Comparison of ENCODE assay signal across 13 mouse cellular contexts in genomic region chr5:137668971-137669370, GRCm38 (mm10). TPM values are rescaled to one million over a fixed set of nuclear protein-coding genes. Genes with fewer than 3 reads are reported as not detected.
DNase-seq lines count a peak whose midpoint lies in the region; ATAC-seq and TF ChIP-seq lines count a peak whose summit lies in the region.
"Had no signal": no experiment of that assay in that cellular context is flagged by ENCODE, and none has a peak within 500 bp of the region (broad histone marks: within the 10 kb centered on the region; RNA-seq: fewer than 3 reads in every experiment).

No protein-coding gene starts in this region.

- no peak for TF ChIP-seq POLR2A in lung, adult 2 months (IDR thresholded peaks at IDR 0.05; ENCODE audit: borderline replicate concordance, extremely low read depth, low read depth, low read length)

- peaks cover 8% of the 10 kb centered on the region for H3K36me3 ChIP-seq in lung, embryonic 16.5 days (ENCODE audit: control insufficient read depth, insufficient read depth, low read length)
- H3K36me3 ChIP-seq in heart, embryonic 16.5 days (ENCODE audit: control insufficient read depth, insufficient read depth) = peaks cover 7% of the 10 kb centered on the region

- H3K4me1 ChIP-seq in lung, embryonic 16.5 days (replicated peaks; ENCODE audit: control insufficient read depth, insufficient read depth, low read length) = peaks cover 14% of the 10 kb centered on the region
- H3K4me1 ChIP-seq in lung, adult 2 months (ENCODE audit: control insufficient read depth, insufficient read depth, low read length) = peaks cover 10% of the 10 kb centered on the region
- peaks cover 24% of the 10 kb centered on the region for H3K4me1 ChIP-seq in heart, embryonic 16.5 days (ENCODE audit: control insufficient read depth, insufficient read depth, low read length)

- no peak overlapping the region for H3K4me2 ChIP-seq in lung, embryonic 16.5 days (ENCODE audit: low read depth, low read length)
- H3K4me2 ChIP-seq in heart, embryonic 16.5 days (ENCODE audit: low read depth, low read length) = peak overlapping the region; percentile 30; the same call in 1 of the 2 replicates
- H3K4me2 ChIP-seq: embryonic facial prominence, embryonic 15.5 days; limb, embryonic 12.5 days had no signal

- peak; percentile 56 to 58 for DNase-seq in cerebellum, postnatal 10 days
- DNase-seq in cerebellum, adult 9-11 months = no peak
- no peak for DNase-seq in lung, adult 2 months
- peak; percentile 54 for DNase-seq in skeletal muscle tissue, adult 2 months (ENCODE audit: low read depth, low spot score)
- no peak for DNase-seq in frontal cortex, postnatal 25 days (ENCODE audit: low spot score in 2 of 2)
- no peak for DNase-seq in right cerebral cortex, postnatal 25 days
- DNase-seq: cerebellum, adult 11 months; spleen, adult 18-20 months had no signal

- ATAC-seq in lung, embryonic 16.5 days (ENCODE audit: low read depth) = peak; percentile 39; the same call in 1 of the 2 replicates
- ATAC-seq in heart, embryonic 16.5 days (replicated peaks; ENCODE audit: extremely low read depth, insufficient read depth, low FRiP score) = peak; percentile 18; the same call in 1 of the 2 replicates

- H3K27me3 ChIP-seq in lung, embryonic 16.5 days (ENCODE audit: control insufficient read depth, insufficient read depth, low read depth, low read length) = no peaks in the 10 kb centered on the region
- H3K27me3 ChIP-seq in heart, embryonic 16.5 days (ENCODE audit: control insufficient read depth, insufficient read depth, low read length) = no peaks in the 10 kb centered on the region
- H3K27me3 ChIP-seq: embryonic facial prominence, embryonic 15.5 days; limb, embryonic 12.5 days; megakaryocyte, embryonic 14.5 days had no signal

- H3K27ac ChIP-seq in lung, embryonic 16.5 days (ENCODE audit: low read length) = peak overlapping the region; percentile 33; the same call in 1 of the 2 replicates
- H3K27ac ChIP-seq in heart, embryonic 16.5 days (ENCODE audit: low read length) = peak overlapping the region; percentile 26
- H3K27ac ChIP-seq: embryonic facial prominence, embryonic 15.5 days; limb, embryonic 12.5 days had no signal

- H3K9ac ChIP-seq in lung, embryonic 16.5 days (ENCODE audit: low read length) = no peak overlapping the region
- peak overlapping the region; percentile 41; the same call in 1 of the 2 replicates for H3K9ac ChIP-seq in heart, embryonic 16.5 days (ENCODE audit: low read length)
- H3K9ac ChIP-seq: embryonic facial prominence, embryonic 15.5 days; limb, embryonic 12.5 days had no signal

- no peak for TF ChIP-seq CTCF in lung, adult 2 months (IDR thresholded peaks at IDR 0.05; ENCODE audit: insufficient read depth, low read length)

- H3K9me3 ChIP-seq in lung, embryonic 16.5 days (ENCODE audit: control insufficient read depth, low read length) = no peaks in the 10 kb centered on the region
- H3K9me3 ChIP-seq in heart, embryonic 16.5 days (replicated peaks; ENCODE audit: control insufficient read depth, low read length) = no peaks in the 10 kb centered on the region
- H3K9me3 ChIP-seq: embryonic facial prominence, embryonic 15.5 days; limb, embryonic 12.5 days; megakaryocyte, embryonic 14.5 days had no signal

- no peak overlapping the region for H3K4me3 ChIP-seq in lung, embryonic 16.5 days (ENCODE audit: low read length)
- no peak overlapping the region for H3K4me3 ChIP-seq in lung, adult 2 months (replicated peaks; ENCODE audit: extremely low read depth, low read depth, low read length)
- no peak overlapping the region for H3K4me3 ChIP-seq in heart, embryonic 16.5 days (ENCODE audit: low read length)
- H3K4me3 ChIP-seq: embryonic facial prominence, embryonic 15.5 days; limb, embryonic 12.5 days; megakaryocyte, embryonic 14.5 days had no signal

- 51% methylated on average over 10 of the region's 10 CpGs for WGBS in lung, embryonic 16.5 days
- WGBS in lung, adult 2 months = 73% methylated on average over 10 of the region's 10 CpGs
- WGBS in heart, embryonic 16.5 days = 39% methylated on average over 10 of the region's 10 CpGs

RNA-seq across cellular contexts. Expression of gene Agfg2, which starts 15.6 kb away (rescaled TPM):
- polyA plus RNA-seq in lung, embryonic 16.5 days (2015; fragmentation: Nextera tagmentation; extraction: Ambion mirVana) = 14.2 and 16.3 TPM in 2 replicates
- polyA plus RNA-seq in lung, adult 2 months (2012; rRNA removed) = 22.4 and 24.3 TPM in 2 replicates
- polyA plus RNA-seq in heart, embryonic 16.5 days (2015; fragmentation: Nextera tagmentation; extraction: Ambion mirVana) = 19.4 and 21.0 TPM in 2 replicates

RNA-seq across cellular contexts. Expression of gene Irs3, which starts 23.5 kb away (rescaled TPM):
- 0.38 TPM in 1 of 2 replicates, not detected in the other for polyA plus RNA-seq in lung, embryonic 16.5 days (2015; fragmentation: Nextera tagmentation; extraction: Ambion mirVana)
- 3.6 and 4.4 TPM in 2 replicates for polyA plus RNA-seq in lung, adult 2 months (2012; rRNA removed)
- polyA plus RNA-seq in heart, embryonic 16.5 days (2015; fragmentation: Nextera tagmentation; extraction: Ambion mirVana) = 0.20 and 0.21 TPM in 2 replicates

RNA-seq across cellular contexts. Expression of gene Sap25, which starts 27.8 kb away (rescaled TPM):
- 9.7 and 12.4 TPM in 2 replicates for polyA plus RNA-seq in lung, embryonic 16.5 days (2015; fragmentation: Nextera tagmentation; extraction: Ambion mirVana)
- polyA plus RNA-seq in lung, adult 2 months (2012; rRNA removed) = 150 and 162 TPM in 2 replicates
- 6.2 and 6.3 TPM in 2 replicates for polyA plus RNA-seq in heart, embryonic 16.5 days (2015; fragmentation: Nextera tagmentation; extraction: Ambion mirVana)

RNA-seq across cellular contexts. Expression of gene Gm20605, which starts 40.0 kb away (rescaled TPM):
- 14.8 and 18.1 TPM in 2 replicates for polyA plus RNA-seq in lung, embryonic 16.5 days (2015; fragmentation: Nextera tagmentation; extraction: Ambion mirVana)
- 63.8 and 65.2 TPM in 2 replicates for polyA plus RNA-seq in lung, adult 2 months (2012; rRNA removed)
- 9.1 and 12.5 TPM in 2 replicates for polyA plus RNA-seq in heart, embryonic 16.5 days (2015; fragmentation: Nextera tagmentation; extraction: Ambion mirVana)

RNA-seq across cellular contexts. Expression of gene Lrch4, which starts 40.0 kb away (rescaled TPM):
- 34.2 and 42.6 TPM in 2 replicates for polyA plus RNA-seq in lung, embryonic 16.5 days (2015; fragmentation: Nextera tagmentation; extraction: Ambion mirVana)
- polyA plus RNA-seq in lung, adult 2 months (2012; rRNA removed) = 79.4 and 105 TPM in 2 replicates
- polyA plus RNA-seq in heart, embryonic 16.5 days (2015; fragmentation: Nextera tagmentation; extraction: Ambion mirVana) = 24.8 and 31.1 TPM in 2 replicates

Comparison
In these comparisons a context has a peak if more than half of its experiments do, and no peak if none do; other contexts are left out.
1. DNase-seq: peak in cerebellum, postnatal 10 days (2 of 2) and skeletal muscle tissue, adult 2 months (single experiment); none in cerebellum, adult 9-11 months (single experiment), lung, adult 2 months (single experiment), frontal cortex, postnatal 25 days (0 of 2) and right cerebral cortex, postnatal 25 days (single experiment).
2. RNA of gene Sap25, which starts 27.8 kb away (polyA plus RNA-seq): 150 to 162 TPM in lung, adult 2 months; 9.7 to 12.4 TPM in lung, embryonic 16.5 days and 6.2 to 6.3 TPM in heart, embryonic 16.5 days; every median in the first group is over 10 times any median in the second.